Mouse (Mus musculus): ENCODE data around the gene Smim27.

GRCm38 (mm10) chr4:40236829-40237228 is 32.5 kb upstream of the Smim27 start:
- TF ChIP-seq E2F4 (IDR thresholded peaks at IDR 0.05; ENCODE audit: insufficient read depth), result no peak
- no peak for TF ChIP-seq TCF12 (IDR thresholded peaks at IDR 0.05; ENCODE audit: insufficient read depth, poor library complexity, severe bottlenecking)
- no peak for TF ChIP-seq REST (IDR thresholded peaks at IDR 0.05; ENCODE audit: insufficient read depth, insufficient read length)
- TF ChIP-seq POLR2A (IDR thresholded peaks at IDR 0.05; ENCODE audit: insufficient read length, low read depth), result no peak
- TF ChIP-seq POLR2AphosphoS2 (IDR thresholded peaks at IDR 0.05; ENCODE audit: insufficient read length, low read depth), result no peak
- TF ChIP-seq CEBPB (IDR thresholded peaks at IDR 0.05; ENCODE audit: insufficient read depth, poor library complexity, severe bottlenecking), result no peak
- TF ChIP-seq MAX (IDR thresholded peaks at IDR 0.05; ENCODE audit: low read depth), result no peak
- no peak for TF ChIP-seq MYOD1 (IDR thresholded peaks at IDR 0.05; ENCODE audit: control insufficient read depth in 1 of 3, insufficient read length in 2 of 3, low read depth in 2 of 3)
- no peak for TF ChIP-seq SRF (IDR thresholded peaks at IDR 0.05; ENCODE audit: control insufficient read depth, insufficient read length, low read depth)
- TF ChIP-seq USF1 (IDR thresholded peaks at IDR 0.05; ENCODE audit: low read depth), result no peak
- TF ChIP-seq MYOG (IDR thresholded peaks at IDR 0.05; ENCODE audit: control insufficient read depth in 1 of 3, insufficient read depth in 1 of 3, insufficient read length in 2 of 3, low read depth in 2 of 3), result no peak
